Mouse (Mus musculus) erythroblast, embryonic 14.5 days (primary cell): Measurements from ENCODE around the gene Abhd4.

Experiments
- GATA1 ChIP-seq: IDR thresholded peaks from 2 replicates; pipeline ENCODE4 v1.6.1; 2012; ENCODE audit warnings: low read length, inconsistent platforms, mixed read lengths
- TAL1 ChIP-seq: IDR thresholded peaks from 3 replicates; pipeline ENCODE4 v1.6.1; 2012; ENCODE audit warnings: low read length, inconsistent platforms, mixed read lengths

- TF ChIP-seq GATA1, result no peak
- no peak for TF ChIP-seq TAL1
These were observed 22.6 kb upstream of the Abhd4 start for GRCm38 (mm10) chr14:54231176-54231956.
